Mouse (Mus musculus) right cerebral cortex, adult 18-20 months (tissue): ENCODE data around the gene Actb.

Experiments used
- DNase-seq: peaks from one replicate; pipeline ENCODE4 v3.0.0; 2022; ENCODE audit warnings: mixed read lengths

The Actb gene

DNA sequence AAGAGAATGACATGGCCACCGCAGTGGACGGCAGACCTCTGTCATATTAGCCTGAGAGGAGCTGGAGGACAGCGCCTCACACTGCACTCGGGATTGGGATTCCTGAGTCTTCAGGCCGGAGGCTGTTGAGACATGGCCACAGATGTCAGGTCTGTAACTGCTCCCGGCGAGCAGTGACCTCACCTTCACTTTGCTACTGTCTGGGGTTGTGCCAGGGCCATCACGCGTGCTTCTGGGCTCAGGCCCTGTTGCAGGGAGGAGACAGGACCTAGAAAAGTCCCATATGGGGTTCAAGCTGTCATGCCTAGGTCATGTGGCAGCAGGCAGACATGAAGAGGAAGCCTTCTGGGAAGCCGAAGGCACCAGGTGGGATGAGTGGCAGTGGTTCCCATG lies 31.0 kb downstream of the Actb start:
- DNase-seq: no peak

DNA sequence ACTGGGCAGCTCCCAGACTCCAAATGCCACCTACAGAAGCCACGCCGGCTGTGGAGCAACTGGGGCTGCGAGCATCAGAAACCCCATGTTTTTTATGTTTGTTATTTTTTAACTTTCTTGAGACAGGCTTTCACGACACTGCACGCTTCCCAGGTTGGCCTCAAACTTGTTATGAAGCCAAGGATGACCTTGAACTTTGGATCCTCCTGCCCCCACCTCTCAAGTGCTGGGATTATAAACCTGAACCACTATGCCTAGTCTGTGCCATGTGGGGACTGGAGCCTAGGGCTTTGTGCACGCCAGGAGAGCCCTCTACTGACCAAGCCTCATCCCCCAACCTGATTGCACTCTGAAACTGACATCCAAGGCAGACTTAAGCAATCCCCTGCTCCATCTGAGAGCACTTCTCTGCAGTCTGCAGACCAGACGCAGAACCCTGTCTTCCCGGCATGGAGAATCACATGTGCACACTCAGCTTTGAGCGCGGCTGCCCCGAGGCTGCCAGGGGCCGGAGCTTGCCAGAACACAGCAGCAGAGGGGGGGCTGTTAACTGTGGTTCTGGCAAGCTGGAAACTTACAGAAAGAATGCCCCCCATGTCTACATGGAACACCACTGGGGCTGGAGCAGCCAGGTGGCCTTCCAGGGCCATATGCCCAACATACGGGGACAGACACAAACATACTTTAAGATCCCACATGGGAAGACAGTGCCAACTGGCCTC lies 31.6 kb downstream of the Actb start:
- no peak for DNase-seq

DNA sequence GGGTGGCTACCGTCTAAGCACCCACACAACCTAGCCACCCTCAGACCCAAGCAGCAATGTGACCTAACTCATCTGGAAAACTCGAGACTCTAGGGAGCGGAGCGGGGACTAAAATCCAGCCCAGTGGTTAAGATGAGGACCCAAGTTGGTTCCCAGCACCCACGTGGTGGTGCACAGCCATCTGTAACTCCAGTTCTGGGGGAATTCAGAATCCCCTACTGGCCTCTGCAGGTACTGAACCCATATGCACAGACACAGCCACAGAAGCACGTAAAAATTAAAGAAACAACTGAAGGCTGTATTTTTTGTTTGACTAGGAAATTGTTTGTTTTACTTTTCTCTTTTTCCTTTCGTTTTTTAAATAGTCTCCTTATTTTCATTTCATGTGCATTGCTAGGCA lies 32.8 kb downstream of the Actb start:
- DNase-seq: no peak

DNA sequence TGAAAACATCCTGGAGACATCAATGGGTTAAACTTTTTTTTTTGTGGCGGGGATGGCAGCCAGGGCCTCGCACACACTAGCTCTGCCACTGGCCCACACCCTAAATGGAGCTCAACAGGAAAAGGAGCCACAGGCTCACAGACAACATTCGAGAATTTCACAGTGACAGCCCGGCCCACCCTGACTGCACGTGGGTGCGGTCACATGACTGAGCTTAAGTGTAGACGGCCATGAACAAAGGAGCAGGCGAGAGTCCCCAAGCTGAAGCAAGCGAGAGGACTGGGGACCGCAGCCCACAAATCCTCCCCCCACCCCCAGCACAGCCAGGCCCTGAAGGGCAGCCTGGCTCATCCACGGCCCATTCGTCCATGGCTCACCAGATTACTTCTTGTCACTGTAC lies 34.8 kb downstream of the Actb start:
- DNase-seq: no peak

DNA sequence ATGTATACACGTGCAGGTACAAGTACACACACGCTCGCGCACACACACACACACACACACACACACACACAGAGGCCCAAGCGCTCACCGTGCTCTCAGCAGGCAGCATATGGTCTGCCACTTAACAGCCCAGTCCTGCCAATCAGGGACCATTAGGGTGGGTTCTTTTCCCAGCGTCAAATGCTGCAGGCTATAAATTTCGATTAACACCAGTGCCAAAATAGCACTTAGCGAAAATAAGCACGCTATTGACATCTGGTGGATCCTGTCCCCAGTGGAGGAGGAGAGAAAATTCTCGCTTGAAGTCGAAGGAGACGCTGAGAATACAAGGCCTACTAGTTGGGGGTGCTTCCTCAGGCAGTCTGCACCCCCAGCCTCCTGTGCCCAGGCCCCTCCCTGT lies 37.1 kb downstream of the Actb start:
- DNase-seq: no peak

DNA sequence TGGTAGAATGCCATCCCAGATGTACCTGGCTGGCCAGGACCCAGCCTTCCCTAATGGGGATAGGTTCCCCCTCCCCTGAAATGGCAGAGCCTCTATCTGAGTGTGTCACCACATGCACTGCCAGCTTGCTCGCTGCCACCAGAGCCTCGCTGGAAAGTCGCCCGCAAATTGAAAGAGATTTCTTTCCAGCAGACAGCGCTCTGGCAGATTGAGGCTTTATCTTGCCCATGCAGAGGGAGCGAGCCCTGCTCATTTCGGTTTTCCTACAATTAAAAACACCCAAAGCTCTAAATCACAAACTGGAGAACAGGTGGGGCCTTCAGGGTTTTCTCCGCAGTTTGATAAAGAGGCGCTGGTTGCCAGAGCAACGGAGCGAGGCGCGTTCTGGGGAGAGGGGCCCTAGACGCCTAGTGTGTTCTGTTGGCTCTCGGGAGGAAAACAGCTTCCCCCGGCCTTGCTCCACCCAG lies 48.8 kb downstream of the Actb start:
- DNase-seq: peak; percentile 78

DNA sequence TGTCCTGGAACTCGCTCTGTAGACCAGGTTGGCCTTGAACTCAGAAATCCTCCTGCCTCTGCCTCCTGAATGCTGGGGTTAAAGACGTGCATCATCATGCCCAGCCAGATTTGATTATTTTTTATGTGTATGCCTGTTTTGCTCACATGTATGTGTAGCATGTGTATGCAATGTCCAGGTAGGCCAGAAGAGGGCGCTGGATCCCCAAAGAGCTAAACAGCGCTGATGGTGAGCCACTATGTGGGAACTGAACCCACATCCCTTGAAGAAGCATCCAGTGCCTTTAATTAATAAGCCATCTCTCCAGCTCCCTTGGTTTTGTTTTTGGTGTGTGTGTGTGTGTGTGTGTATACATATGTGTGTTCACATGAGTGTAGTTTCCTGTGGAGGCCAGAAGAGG lies 50.1 kb downstream of the Actb start:
- DNase-seq: no peak

DNA sequence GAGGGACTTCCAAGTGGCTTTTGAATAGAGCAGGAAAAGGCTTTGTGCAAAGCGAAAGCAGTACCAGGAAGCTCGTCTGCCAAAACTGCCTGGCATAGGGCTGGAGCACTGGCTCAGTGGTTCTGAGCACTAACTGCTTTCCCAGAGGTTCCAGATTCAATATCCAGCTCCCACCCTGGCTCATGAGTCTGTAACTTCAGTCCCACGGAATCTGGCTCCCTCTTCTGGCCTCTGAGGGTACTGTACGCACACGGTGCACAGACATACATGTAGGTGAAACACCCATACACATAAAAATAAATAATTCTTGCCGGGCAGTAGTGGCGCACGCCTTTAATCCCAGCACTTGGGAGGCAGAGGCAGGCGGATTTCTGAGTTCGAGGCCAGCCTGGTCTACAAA lies 51.7 kb downstream of the Actb start:
- no peak for DNase-seq

DNA sequence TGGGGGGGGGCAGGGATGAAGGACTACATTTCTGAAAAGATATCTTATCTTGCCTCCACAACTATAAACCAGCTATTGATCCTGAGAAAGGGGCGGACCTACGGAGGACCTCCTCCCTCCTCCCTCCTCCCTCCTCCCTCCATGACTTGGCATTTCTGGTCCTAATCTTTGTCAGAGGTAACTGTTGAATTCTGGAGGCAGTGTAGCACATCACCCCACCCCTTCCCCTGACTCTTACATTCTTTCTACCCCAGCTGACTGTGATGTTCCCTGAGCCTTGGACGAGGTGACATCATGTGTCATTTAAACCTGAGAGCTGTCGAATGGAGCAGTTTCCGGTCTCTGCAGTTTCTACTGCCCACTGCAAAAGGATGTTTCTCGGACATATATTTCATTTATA lies 53.0 kb downstream of the Actb start:
- no peak for DNase-seq
